In the genomic region with DNA sequence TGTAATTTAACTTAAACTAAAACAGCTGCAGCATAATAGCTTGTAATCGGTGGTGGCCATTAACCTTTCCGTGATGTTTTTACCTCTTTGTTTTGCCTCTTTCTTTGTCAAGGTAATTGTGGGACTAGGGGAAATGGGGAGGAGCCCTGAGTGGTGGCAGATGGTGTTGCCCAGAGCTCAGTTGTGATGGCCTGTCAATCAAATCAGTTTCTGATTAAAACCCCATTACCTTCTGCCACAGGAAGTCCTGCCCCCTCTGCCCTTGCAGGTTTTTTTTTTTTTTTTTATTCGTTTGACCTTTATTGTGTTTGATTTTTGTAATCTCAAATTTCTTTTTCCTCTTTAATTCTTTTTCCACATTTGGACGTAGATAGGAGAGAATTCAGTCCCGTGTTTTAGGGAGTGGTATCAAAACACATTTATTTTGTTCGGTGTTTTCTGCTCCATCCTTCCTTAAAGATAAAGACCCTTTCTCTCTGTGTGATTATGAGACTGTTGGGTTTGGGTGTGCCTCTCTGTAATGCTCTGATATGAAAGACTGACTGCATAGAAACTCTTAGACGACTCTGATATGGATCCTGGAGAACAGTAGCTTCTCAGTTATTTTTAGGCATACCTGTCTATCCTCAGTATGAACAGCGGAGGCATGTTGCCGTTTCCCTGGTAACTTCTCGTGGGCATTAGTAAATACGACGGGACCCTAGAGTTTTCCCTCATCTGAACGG, we compare ENCODE assay signal across 12 mouse cellular contexts.
DNase-seq lines count a peak whose midpoint lies in the region; ATAC-seq and TF ChIP-seq lines count a peak whose summit lies in the region.
"Had no signal": no experiment of that assay in that cellular context is flagged by ENCODE, and none has a peak within 500 bp of the region (broad histone marks: within the 10 kb centered on the region; RNA-seq: fewer than 3 reads in every experiment).

No protein-coding gene starts in this region.

- no peak overlapping the region for H3K4me3 ChIP-seq in heart, embryonic 10.5 days
- no peak overlapping the region for H3K4me3 ChIP-seq in hindbrain, embryonic 11.5 days (ENCODE audit: low read depth, low read length)

- H3K9ac ChIP-seq in hindbrain, embryonic 11.5 days (ENCODE audit: low read depth, low read length): no peak overlapping the region

- ATAC-seq in hindbrain, embryonic 11.5 days (ENCODE audit: low FRiP score): peak; percentile 71; the same call in 1 of the 2 replicates
- ATAC-seq in megakaryocyte progenitor cell, adult 5-6 weeks (replicated peaks; ENCODE audit: poor library complexity): peak; percentile 74

- peaks cover 58% of the 10 kb centered on the region for H3K4me1 ChIP-seq in heart, embryonic 10.5 days
- H3K4me1 ChIP-seq in hindbrain, embryonic 11.5 days (replicated peaks; ENCODE audit: control insufficient read depth, insufficient read depth, low read length): no peaks in the 10 kb centered on the region

- TF ChIP-seq POLR2A in brain, embryonic 14.5 days (IDR thresholded peaks at IDR 0.05; ENCODE audit: borderline replicate concordance, extremely low read depth, insufficient read depth, insufficient read length, poor library complexity, severe bottlenecking): no peak

- DNase-seq in heart, embryonic 10.5 days (ENCODE audit: low spot score): peak; percentile 67
- no peak for DNase-seq in heart, adult 9 months (ENCODE audit: low spot score in 2 of 2)
- peak; percentile 77 for DNase-seq in brain, embryonic 14.5 days (ENCODE audit: low read depth)
- DNase-seq in hindbrain, embryonic 11.5 days (ENCODE audit: low spot score): peak; percentile 43
- DNase-seq in urinary bladder, adult 2 months (ENCODE audit: low spot score): no peak
- no peak for DNase-seq in spleen, postnatal 4 days (ENCODE audit: low spot score in 2 of 2)
- no peak for DNase-seq in cerebellum, adult 9-11 months
- DNase-seq: cerebellum, postnatal 14 days; kidney, adult 2 months; retina, postnatal 1 day had no signal

- H3K4me2 ChIP-seq in hindbrain, embryonic 11.5 days (replicated peaks; ENCODE audit: low read depth, low read length): no peak overlapping the region

- no peaks in the 10 kb centered on the region for H3K36me3 ChIP-seq in heart, embryonic 10.5 days
- H3K36me3 ChIP-seq in hindbrain, embryonic 11.5 days (ENCODE audit: control insufficient read depth, insufficient read depth, low read length): no peaks in the 10 kb centered on the region

- no peaks in the 10 kb centered on the region for H3K27me3 ChIP-seq in heart, embryonic 10.5 days (ENCODE audit: insufficient read depth, poor library complexity, severe bottlenecking)
- H3K27me3 ChIP-seq in hindbrain, embryonic 11.5 days (ENCODE audit: control insufficient read depth, insufficient read depth, low read length): no peaks in the 10 kb centered on the region

- no peaks in the 10 kb centered on the region for H3K9me3 ChIP-seq in heart, embryonic 10.5 days
- H3K9me3 ChIP-seq in hindbrain, embryonic 11.5 days (ENCODE audit: control insufficient read depth, low read length): no peaks in the 10 kb centered on the region

- WGBS in heart, embryonic 10.5 days: 42% methylated on average over 13 of the region's 13 CpGs
- WGBS in hindbrain, embryonic 11.5 days: 68% methylated on average over 13 of the region's 13 CpGs

- no peak for TF ChIP-seq CTCF in brain, embryonic 14.5 days (IDR thresholded peaks at IDR 0.05; ENCODE audit: borderline replicate concordance, extremely low read depth, insufficient read depth, insufficient read length)

- peak overlapping the region; percentile 42 for H3K27ac ChIP-seq in heart, embryonic 10.5 days
- peak overlapping the region; percentile 61; the same call in 1 of the 2 replicates for H3K27ac ChIP-seq in hindbrain, embryonic 11.5 days (ENCODE audit: low read depth, low read length)
- H3K27ac ChIP-seq: macrophage had no signal

Comparison
In these comparisons a context has a peak if more than half of its experiments do, and no peak if none do; other contexts are left out.
1. DNase-seq: peak in heart, embryonic 10.5 days (single experiment), brain, embryonic 14.5 days (single experiment) and hindbrain, embryonic 11.5 days (single experiment); none in heart, adult 9 months (0 of 2), urinary bladder, adult 2 months (single experiment), spleen, postnatal 4 days (0 of 2) and cerebellum, adult 9-11 months (single experiment).